Mouse (Mus musculus): ENCODE data around the gene Fam20a. TPM values are rescaled to one million over a fixed set of nuclear protein-coding genes. Genes with fewer than 3 reads are reported as not detected.

Fam20a gene
- 4.2 and 9.1 TPM in 2 replicates for polyA plus RNA-seq (2015; fragmentation: Nextera tagmentation; extraction: Ambion mirVana)

GRCm38 (mm10) chr11:109721781-109722446, at the start of gene Fam20a:
Fam20a (minus strand) TSS chr11:109722279.

DNA sequence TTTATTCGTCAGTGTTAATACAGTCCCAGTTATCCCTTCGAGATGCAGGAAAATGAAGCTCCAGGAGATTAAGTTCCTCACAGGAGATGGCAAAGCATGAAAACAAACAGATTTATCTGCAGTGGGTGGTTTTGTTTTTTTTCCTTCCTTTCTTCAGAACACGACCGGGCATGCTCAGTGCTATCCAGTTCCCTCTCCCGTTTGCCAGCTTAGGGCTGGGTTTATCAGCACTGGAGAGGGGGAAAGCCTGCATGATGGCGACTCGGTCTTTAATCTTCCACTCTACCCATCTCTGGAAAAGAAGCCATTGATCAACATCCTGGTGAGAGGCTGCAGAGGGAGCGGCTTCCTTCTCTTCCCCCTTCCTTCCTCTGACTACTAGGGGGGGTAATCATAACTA, 72.9 kb downstream of the Fam20a start, which contains the start of gene Prkar1a:
TSS of gene Prkar1a (plus strand) at position 200 of the 400 bp plus-strand sequence.

Other genes starting within 250 kb of the Fam20a start
- 3.6 and 4.2 TPM in 2 replicates for gene Arsg, start 248.9 kb downstream of the Fam20a start, polyA plus RNA-seq (2015; fragmentation: Nextera tagmentation; extraction: Ambion mirVana)
- gene Slc16a6, start 248.7 kb downstream of the Fam20a start, polyA plus RNA-seq (2015; fragmentation: Nextera tagmentation; extraction: Ambion mirVana) = 5.0 and 6.4 TPM in 2 replicates
- gene Wipi1, start 110.3 kb downstream of the Fam20a start, polyA plus RNA-seq (2015; fragmentation: Nextera tagmentation; extraction: Ambion mirVana) = 59.9 and 66.1 TPM in 2 replicates
- 218 and 254 TPM in 2 replicates for gene Prkar1a, start 72.9 kb downstream of the Fam20a start, polyA plus RNA-seq (2015; fragmentation: Nextera tagmentation; extraction: Ambion mirVana)
- gene 1700012B07Rik, start 105.8 kb upstream of the Fam20a start, polyA plus RNA-seq (2015; fragmentation: Nextera tagmentation; extraction: Ambion mirVana) = not detected in 2 replicates

Measured in urinary bladder, postnatal 0 days (tissue).